Mouse (Mus musculus) hematopoietic multipotent progenitor cell, adult 10-12 weeks (in vitro differentiated cells): ENCODE measurements around the gene Jak1. TPM values are rescaled to one million over a fixed set of nuclear protein-coding genes. Genes with fewer than 3 reads are reported as not detected.

Experiments
- polyA plus RNA-seq: library from polyadenylated mRNA; stranded (reverse); fragments of >175 nt; gene quantifications from 2 replicates; pipeline ENCODE4 v1.2.3, GENCODE M21; 2012; ENCODE audit warnings: low replicate concordance

Gene Jak1
- 518 and 1,742 TPM in 2 replicates for polyA plus RNA-seq

DNA sequence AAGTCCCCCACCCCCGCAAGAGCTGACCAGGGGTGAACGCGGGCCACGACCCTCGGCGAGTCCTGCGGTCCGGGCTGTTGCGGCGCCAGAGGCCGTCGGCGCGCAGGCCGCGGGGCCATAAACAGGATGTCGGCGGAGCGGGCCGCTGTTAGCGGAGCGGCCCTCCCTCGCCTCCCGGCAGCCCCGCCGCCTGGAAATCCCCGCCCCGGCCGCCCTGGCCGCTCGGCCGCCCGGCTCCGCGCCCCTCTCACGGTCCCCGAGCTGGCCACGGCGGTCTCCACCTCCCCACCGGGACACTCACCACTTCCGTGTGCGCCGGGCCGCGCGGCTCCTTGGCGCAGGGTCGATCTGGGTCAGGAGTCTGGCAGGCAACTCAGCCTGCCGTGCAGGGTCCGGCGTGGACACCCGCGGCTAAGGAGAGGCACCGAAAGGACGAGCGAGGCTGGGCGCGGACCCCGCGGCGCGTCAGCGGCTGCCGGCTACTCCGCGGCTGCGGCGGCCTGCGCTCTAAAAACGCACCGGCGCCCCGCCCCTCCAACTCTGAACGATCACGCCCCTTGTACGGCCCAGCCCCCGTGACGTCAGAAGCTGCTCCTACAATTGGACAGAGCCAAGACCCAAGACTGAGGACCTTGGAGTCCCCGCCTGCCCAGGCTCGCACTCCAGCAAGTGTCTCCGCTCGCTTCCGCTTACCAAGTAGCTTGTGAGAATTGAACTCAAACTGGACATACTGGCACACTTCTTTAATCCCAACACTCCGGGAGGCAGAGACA, at the start of gene Jak1:
Gene Jak1 (minus strand): TSS at position 542 of the 773 bp plus-strand sequence.

Other genes starting within 250 kb of the Jak1 start
- gene Gm10577, start 244.6 kb downstream of the Jak1 start, polyA plus RNA-seq: not detected in 2 replicates
- gene Raver2, start 196.3 kb downstream of the Jak1 start, polyA plus RNA-seq: 2.1 and 2.5 TPM in 2 replicates
- not detected in 2 replicates for gene Ak4, start 154.0 kb upstream of the Jak1 start, polyA plus RNA-seq
- gene Dnajc6, start 231.4 kb upstream of the Jak1 start, polyA plus RNA-seq: 0.23 and 1.4 TPM in 2 replicates